Mouse (Mus musculus): ENCODE data around the gene Hivep3. TPM values are rescaled to one million over a fixed set of nuclear protein-coding genes. Genes with fewer than 3 reads are reported as not detected.

Hivep3 gene
- polyA plus RNA-seq, 1 experiment from 2014 or later: 7.8 TPM

- no peak overlapping the region for H3K9ac ChIP-seq
- H3K9me3 ChIP-seq: no peaks in the 10 kb centered on the region
- H3K4me3 ChIP-seq (replicated peaks): no peak overlapping the region
- 57% methylated on average over 12 of the region's 12 CpGs for WGBS
- H3K4me2 ChIP-seq: no peak overlapping the region
- 0 out of 2 replicates have a peak, but pooled peaks cover 3% of the 10 kb centered on the region for H3K4me1 ChIP-seq
- no peak overlapping the region for H3K27ac ChIP-seq
- no peaks in the 10 kb centered on the region for H3K36me3 ChIP-seq
- no peaks in the 10 kb centered on the region for H3K27me3 ChIP-seq (replicated peaks)
- ATAC-seq (ENCODE audit: insufficient read depth, low FRiP score, low read depth): peak; percentile 60; the same call in 1 of the 2 replicates
Measured at GRCm38 (mm10) chr4:119947232-119948162, 213.9 kb downstream of the Hivep3 start.

GRCm38 (mm10) chr4:119948406-119948805, 214.8 kb downstream of the Hivep3 start:
- no peak overlapping the region for H3K27ac ChIP-seq
- H3K4me1 ChIP-seq: 0 out of 2 replicates have a peak, but pooled peaks cover 3% of the 10 kb centered on the region
- H3K4me3 ChIP-seq (replicated peaks): no peak overlapping the region
- H3K9me3 ChIP-seq: no peaks in the 10 kb centered on the region
- ATAC-seq (ENCODE audit: insufficient read depth, low FRiP score, low read depth): no peak
- 77% methylated on average over 6 of the region's 6 CpGs for WGBS
- no peak overlapping the region for H3K9ac ChIP-seq
- no peak overlapping the region for H3K4me2 ChIP-seq
- no peaks in the 10 kb centered on the region for H3K36me3 ChIP-seq
- H3K27me3 ChIP-seq (replicated peaks): no peaks in the 10 kb centered on the region

GRCm38 (mm10) chr4:119948922-119949614, 215.5 kb downstream of the Hivep3 start:
- no peaks in the 10 kb centered on the region for H3K27me3 ChIP-seq (replicated peaks)
- H3K9me3 ChIP-seq: no peaks in the 10 kb centered on the region
- H3K4me1 ChIP-seq: 0 out of 2 replicates have a peak, but pooled peaks cover 3% of the 10 kb centered on the region
- no peak overlapping the region for H3K4me2 ChIP-seq
- no peaks in the 10 kb centered on the region for H3K36me3 ChIP-seq
- H3K9ac ChIP-seq: no peak overlapping the region
- no peak overlapping the region for H3K4me3 ChIP-seq (replicated peaks)
- H3K27ac ChIP-seq: no peak overlapping the region
- 60% methylated on average over 12 of the region's 12 CpGs for WGBS
- ATAC-seq (ENCODE audit: insufficient read depth, low FRiP score, low read depth): no peak

GRCm38 (mm10) chr4:119950181-119950580, 216.6 kb downstream of the Hivep3 start:
- Histone ChIP-seq H3K4me2 (no peak overlapping the region), H3K9me3 (no peaks in the 10 kb centered on the region), H3K36me3 (no peaks in the 10 kb centered on the region), H3K27ac (no peak overlapping the region), H3K27me3 (replicated peaks) (no peaks in the 10 kb centered on the region), H3K4me1 (0 out of 2 replicates have a peak, but pooled peaks cover 3% of the 10 kb centered on the region), H3K9ac (no peak overlapping the region), H3K4me3 (replicated peaks) (no peak overlapping the region)
- WGBS: 82% methylated on average over 5 of the region's 5 CpGs
- ATAC-seq (ENCODE audit: insufficient read depth, low FRiP score, low read depth): no peak

- Histone ChIP-seq H3K9me3 (no peaks in the 10 kb centered on the region), H3K27me3 (replicated peaks) (no peaks in the 10 kb centered on the region), H3K27ac (no peak overlapping the region), H3K36me3 (no peaks in the 10 kb centered on the region), H3K9ac (no peak overlapping the region), H3K4me1 (0 out of 2 replicates have a peak, but pooled peaks cover 3% of the 10 kb centered on the region), H3K4me2 (no peak overlapping the region), H3K4me3 (replicated peaks) (no peak overlapping the region)
- ATAC-seq (ENCODE audit: insufficient read depth, low FRiP score, low read depth): no peak
- WGBS: 91% methylated on average over 1 of the region's 1 CpGs
Measured at GRCm38 (mm10) chr4:119951081-119951480, 217.5 kb downstream of the Hivep3 start.

GRCm38 (mm10) chr4:119955008-119955407, 221.4 kb downstream of the Hivep3 start:
- H3K4me1 ChIP-seq: no peaks in the 10 kb centered on the region

GRCm38 (mm10) chr4:119957970-119958369, 224.4 kb downstream of the Hivep3 start:
- WGBS: 91% methylated on average over 2 of the region's 2 CpGs
- Histone ChIP-seq H3K27me3 (replicated peaks) (no peaks in the 10 kb centered on the region), H3K36me3 (no peaks in the 10 kb centered on the region), H3K4me2 (no peak overlapping the region), H3K4me1 (no peaks in the 10 kb centered on the region), H3K4me3 (replicated peaks) (no peak overlapping the region), H3K9me3 (no peaks in the 10 kb centered on the region), H3K9ac (no peak overlapping the region), H3K27ac (no peak overlapping the region)
- ATAC-seq (ENCODE audit: insufficient read depth, low FRiP score, low read depth): no peak

More at GRCm38 (mm10) chr4:119955008-119955407, 221.4 kb downstream of the Hivep3 start:
- Histone ChIP-seq H3K4me3 (replicated peaks) (no peak overlapping the region), H3K9me3 (no peaks in the 10 kb centered on the region), H3K27me3 (replicated peaks) (no peaks in the 10 kb centered on the region), H3K4me2 (no peak overlapping the region), H3K36me3 (no peaks in the 10 kb centered on the region), H3K27ac (no peak overlapping the region), H3K9ac (no peak overlapping the region)
- 85% methylated on average over 7 of the region's 7 CpGs for WGBS
- no peak for ATAC-seq (ENCODE audit: insufficient read depth, low FRiP score, low read depth)

- no peaks in the 10 kb centered on the region for H3K27me3 ChIP-seq (replicated peaks)
- ATAC-seq (ENCODE audit: insufficient read depth, low FRiP score, low read depth): no peak
- H3K9ac ChIP-seq: no peak overlapping the region
- H3K4me2 ChIP-seq: no peak overlapping the region; the same call in 1 of the 2 replicates
- WGBS: 40% methylated on average over 7 of the region's 7 CpGs
- H3K4me3 ChIP-seq (replicated peaks): no peak overlapping the region
- no peaks in the 10 kb centered on the region for H3K4me1 ChIP-seq
- H3K36me3 ChIP-seq: no peaks in the 10 kb centered on the region
- no peak overlapping the region for H3K27ac ChIP-seq
- no peaks in the 10 kb centered on the region for H3K9me3 ChIP-seq
Measured at GRCm38 (mm10) chr4:119959293-119959692, 225.7 kb downstream of the Hivep3 start.

GRCm38 (mm10) chr4:119959873-119960272, 226.3 kb downstream of the Hivep3 start:
- no peak for ATAC-seq (ENCODE audit: insufficient read depth, low FRiP score, low read depth)
- Histone ChIP-seq H3K36me3 (no peaks in the 10 kb centered on the region), H3K4me1 (no peaks in the 10 kb centered on the region), H3K9ac (no peak overlapping the region), H3K4me2 (no peak overlapping the region), H3K27me3 (replicated peaks) (no peaks in the 10 kb centered on the region), H3K9me3 (no peaks in the 10 kb centered on the region), H3K4me3 (replicated peaks) (no peak overlapping the region), H3K27ac (no peak overlapping the region)
- 62% methylated on average over 1 of the region's 1 CpGs for WGBS

- Histone ChIP-seq H3K4me3 (replicated peaks) (no peak overlapping the region), H3K9me3 (no peaks in the 10 kb centered on the region), H3K4me1 (0 out of 2 replicates have a peak, but pooled peaks cover 1% of the 10 kb centered on the region), H3K4me2 (no peak overlapping the region), H3K27ac (no peak overlapping the region), H3K27me3 (replicated peaks) (no peaks in the 10 kb centered on the region), H3K36me3 (no peaks in the 10 kb centered on the region), H3K9ac (no peak overlapping the region)
- 72% methylated on average over 6 of the region's 6 CpGs for WGBS
- no peak for ATAC-seq (ENCODE audit: insufficient read depth, low FRiP score, low read depth)
Measured at GRCm38 (mm10) chr4:119960523-119960922, 226.9 kb downstream of the Hivep3 start.

- Histone ChIP-seq H3K9me3 (no peaks in the 10 kb centered on the region), H3K27ac (no peak overlapping the region), H3K9ac (no peak overlapping the region), H3K4me2 (no peak overlapping the region), H3K4me3 (replicated peaks) (no peak overlapping the region), H3K36me3 (no peaks in the 10 kb centered on the region), H3K27me3 (replicated peaks) (no peaks in the 10 kb centered on the region), H3K4me1 (0 out of 2 replicates have a peak, but pooled peaks cover 3% of the 10 kb centered on the region)
- 76% methylated on average over 5 of the region's 5 CpGs for WGBS
- ATAC-seq (ENCODE audit: insufficient read depth, low FRiP score, low read depth): no peak
Measured at GRCm38 (mm10) chr4:119961164-119961563, 227.6 kb downstream of the Hivep3 start.

- Histone ChIP-seq H3K4me1 (peaks cover 9% of the 10 kb centered on the region; the same call in 1 of the 2 replicates), H3K36me3 (no peaks in the 10 kb centered on the region), H3K9me3 (no peaks in the 10 kb centered on the region), H3K27ac (no peak overlapping the region), H3K4me2 (no peak overlapping the region), H3K27me3 (replicated peaks) (no peaks in the 10 kb centered on the region), H3K4me3 (replicated peaks) (no peak overlapping the region), H3K9ac (no peak overlapping the region)
- 76% methylated on average over 5 of the region's 5 CpGs for WGBS
- no peak for ATAC-seq (ENCODE audit: insufficient read depth, low FRiP score, low read depth)
Measured at GRCm38 (mm10) chr4:119962066-119962465, 228.5 kb downstream of the Hivep3 start.

All from stomach, embryonic 15.5 days (tissue).